Mouse (Mus musculus) limb, embryonic 12.5 days (tissue): ENCODE measurements around the gene Bpifa2. TPM values are rescaled to one million over a fixed set of nuclear protein-coding genes. Genes with fewer than 3 reads are reported as not detected.
"Not testable (repeated sequence)": the region's sequence is repeated elsewhere in the genome, so short reads cannot be mapped to it uniquely, and the experiment has no call there.

Source experiments
- ATAC-seq: fragments of 200-750 bp; cut with Nextera tagmentation; 2 replicates; pipeline ENCODE4 v1.8.0; 2017; ENCODE audit warnings: low read depth, moderate TSS enrichment; ENCODE audit not compliant: insufficient number of reproducible peaks, insufficient read depth, low FRiP score, low TSS enrichment
- H3K27ac ChIP-seq: fragments of 300-500 bp; sonication (generic); 2 replicates; pipeline ENCODE4 v1.5.1; 2016; ENCODE audit warnings: mild to moderate bottlenecking, moderate library complexity
- H3K27me3 ChIP-seq: fragments of 300-500 bp; sonication (generic); 2 replicates; pipeline ENCODE4 v1.6.1; 2016; ENCODE audit warnings: mild to moderate bottlenecking, moderate library complexity
- H3K36me3 ChIP-seq: fragments of 300-500 bp; sonication (generic); 2 replicates; pipeline ENCODE4 v1.6.1; 2016; ENCODE audit warnings: mild to moderate bottlenecking, moderate library complexity
- H3K4me1 ChIP-seq: fragments of 300-500 bp; sonication (generic); replicated peaks from 2 replicates; pipeline ENCODE4 v1.6.1; 2016
- H3K4me2 ChIP-seq: fragments of 300-500 bp; sonication (generic); 2 replicates; pipeline ENCODE4 v1.6.1; 2016; ENCODE audit warnings: mild to moderate bottlenecking, moderate library complexity
- H3K4me3 ChIP-seq: fragments of 300-500 bp; sonication (generic); replicated peaks from 2 replicates; pipeline ENCODE4 v1.5.1; 2016; ENCODE audit warnings: mild to moderate bottlenecking
- H3K9ac ChIP-seq: fragments of 300-500 bp; sonication (generic); replicated peaks from 2 replicates; pipeline ENCODE4 v1.6.1; 2016; ENCODE audit warnings: mild to moderate bottlenecking, moderate library complexity
- H3K9me3 ChIP-seq: fragments of 300-500 bp; sonication (generic); 2 replicates; pipeline ENCODE4 v1.6.1; 2016; ENCODE audit warnings: mild to moderate bottlenecking, moderate library complexity
- WGBS: fragments of 180-500 bp; shearing (Covaris S2); methylation state at CpG from one replicate; pipeline ENCODE4 v1.1.7; 2016; 5-methylcytosine and 5-hydroxymethylcytosine counted together
- polyA plus RNA-seq: library from polyadenylated mRNA; unstranded; fragments of >200 nt; fragmentation: Nextera tagmentation; extraction: Ambion mirVana; gene quantifications from 2 replicates; pipeline ENCODE4 v1.2.1, GENCODE M21; 2016

Gene Bpifa2
- polyA plus RNA-seq, 1 experiment from 2014 or later = not detected

- WGBS = 74% methylated on average over 1 of the region's 1 CpGs
Measured at GRCm38 (mm10) chr2:154007381-154007780, 684 bp upstream of the Bpifa2 start.

DNA sequence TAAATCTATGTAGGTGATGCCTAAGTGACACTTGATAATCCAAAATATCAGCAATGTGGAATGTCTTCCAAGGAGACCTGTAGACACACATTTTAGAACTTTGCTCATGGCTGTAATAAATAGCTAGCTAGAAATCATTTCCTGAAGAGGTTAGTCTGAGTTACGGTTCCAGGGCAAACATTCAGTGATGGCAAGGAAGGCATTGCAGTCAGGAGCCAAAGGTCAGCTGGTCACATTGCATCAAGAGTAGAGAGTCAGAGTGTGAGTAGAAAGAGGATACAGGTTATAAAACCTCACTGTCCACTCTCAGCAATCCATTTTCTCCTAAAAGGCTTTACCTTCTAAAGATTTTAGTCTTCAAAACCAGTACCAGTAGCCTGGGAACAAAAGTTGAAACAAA lies 9.9 kb downstream of the Bpifa2 start:
- Histone ChIP-seq H3K9ac (no peak overlapping the region), H3K27ac (no peak overlapping the region), H3K4me2 (no peak overlapping the region), H3K4me3 (no peak overlapping the region), H3K36me3 (no peaks in the 10 kb centered on the region), H3K9me3 (no peaks in the 10 kb centered on the region), H3K4me1 (no peaks in the 10 kb centered on the region), H3K27me3 (no peaks in the 10 kb centered on the region)
- WGBS = 83% methylated on average over 1 of the region's 1 CpGs
- ATAC-seq = no peak

More at GRCm38 (mm10) chr2:154007381-154007780, 684 bp upstream of the Bpifa2 start:
- Histone ChIP-seq H3K9ac (no peak overlapping the region), H3K27me3 (no peaks in the 10 kb centered on the region), H3K4me3 (no peak overlapping the region), H3K36me3 (no peaks in the 10 kb centered on the region), H3K4me2 (no peak overlapping the region), H3K4me1 (no peaks in the 10 kb centered on the region), H3K27ac (no peak overlapping the region), H3K9me3 (no peaks in the 10 kb centered on the region)
- ATAC-seq = no peak

GRCm38 (mm10) chr2:154024676-154025075 lies 16.6 kb downstream of the Bpifa2 start:
- H3K4me1 ChIP-seq = not testable (repeated sequence)

DNA sequence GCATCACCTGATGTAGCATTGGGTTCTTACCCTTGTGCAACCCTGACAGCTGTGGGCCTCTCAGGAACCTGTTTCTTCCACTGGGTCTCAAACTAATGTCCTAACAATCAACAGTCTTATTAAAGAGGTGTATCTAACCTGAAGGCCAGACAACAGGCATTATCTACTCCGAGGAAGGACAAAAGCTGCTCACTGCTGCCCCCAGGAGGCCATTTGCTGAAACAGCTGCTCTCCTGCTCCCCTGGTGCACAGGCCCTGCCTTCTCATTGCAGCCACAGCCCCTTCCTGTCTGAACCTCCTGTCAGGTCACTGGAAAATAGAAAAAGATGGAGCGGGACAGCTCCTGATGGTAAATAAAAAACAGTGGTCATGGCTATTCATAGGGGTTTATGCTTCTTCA lies 30.9 kb downstream of the Bpifa2 start:
- Histone ChIP-seq H3K4me2 (no peak overlapping the region), H3K9ac (no peak overlapping the region), H3K27ac (no peak overlapping the region), H3K9me3 (no peaks in the 10 kb centered on the region), H3K4me3 (no peak overlapping the region), H3K4me1 (no peaks in the 10 kb centered on the region), H3K27me3 (no peaks in the 10 kb centered on the region), H3K36me3 (no peaks in the 10 kb centered on the region)
- WGBS = 67% methylated on average over 2 of the region's 2 CpGs
- no peak for ATAC-seq

More at GRCm38 (mm10) chr2:154024676-154025075, 16.6 kb downstream of the Bpifa2 start:
- WGBS = 84% methylated on average over 4 of the region's 4 CpGs
- H3K4me2 ChIP-seq, H3K9me3 ChIP-seq, H3K36me3 ChIP-seq, H3K9ac ChIP-seq, H3K27ac ChIP-seq, H3K4me3 ChIP-seq, ATAC-seq, H3K27me3 ChIP-seq: not testable (repeated sequence)

DNA sequence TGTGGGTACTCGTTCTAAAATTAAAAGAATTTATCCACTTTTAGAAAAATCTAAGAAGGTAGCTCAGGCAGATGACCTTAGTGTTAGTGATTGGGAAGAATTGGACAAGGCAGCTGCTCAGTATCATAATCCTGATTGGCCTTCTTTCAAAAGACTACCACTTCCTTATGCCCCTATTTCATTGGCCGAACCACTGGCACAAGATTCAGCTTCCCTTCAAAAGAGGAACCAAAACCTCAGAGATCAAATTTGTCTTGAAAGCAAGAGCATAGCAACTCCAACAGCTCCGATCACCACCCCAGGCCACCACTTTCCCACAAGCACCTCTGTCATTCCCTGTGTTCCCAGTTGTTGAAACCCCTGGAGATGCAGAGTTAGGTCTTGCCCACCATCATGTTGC lies 36.7 kb downstream of the Bpifa2 start:
- H3K36me3 ChIP-seq = no peaks in the 10 kb centered on the region
- H3K9ac ChIP-seq = no peak overlapping the region
- H3K4me3 ChIP-seq = no peak overlapping the region
- H3K4me1 ChIP-seq = no peaks in the 10 kb centered on the region
- no peak overlapping the region for H3K4me2 ChIP-seq
- no peak overlapping the region for H3K27ac ChIP-seq
- WGBS = 88% methylated on average over 3 of the region's 3 CpGs
- H3K27me3 ChIP-seq = no peaks in the 10 kb centered on the region
- no peaks in the 10 kb centered on the region for H3K9me3 ChIP-seq
- ATAC-seq = no peak

DNA sequence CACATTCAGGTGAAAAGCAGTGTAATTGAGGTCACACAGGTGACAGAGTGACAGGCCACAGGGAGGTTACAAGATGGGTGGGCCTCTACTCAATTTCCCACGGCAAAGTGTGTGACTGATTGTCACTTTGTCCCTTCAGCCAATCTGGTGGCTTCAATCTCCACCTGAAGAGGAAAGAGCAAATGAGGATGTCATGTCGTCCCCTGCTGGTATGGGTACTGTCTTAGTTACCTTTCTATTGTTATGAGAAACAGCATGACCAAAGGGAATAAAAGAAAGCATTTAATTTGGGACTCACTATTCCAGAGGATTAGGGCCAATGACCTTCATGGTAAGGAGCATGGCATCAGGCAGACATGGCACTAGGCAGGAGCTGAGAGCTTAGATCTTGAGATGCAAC lies 50.6 kb downstream of the Bpifa2 start:
- Histone ChIP-seq H3K4me1 (no peaks in the 10 kb centered on the region), H3K9me3 (no peaks in the 10 kb centered on the region), H3K4me2 (no peak overlapping the region), H3K9ac (no peak overlapping the region), H3K4me3 (no peak overlapping the region), H3K27me3 (no peaks in the 10 kb centered on the region), H3K27ac (no peak overlapping the region), H3K36me3 (no peaks in the 10 kb centered on the region)
- ATAC-seq = no peak
- 68% methylated on average over 2 of the region's 2 CpGs for WGBS

Other genes with a start within 250 kb of the Bpifa2 start
- gene Efcab8, start 228.3 kb upstream of the Bpifa2 start, polyA plus RNA-seq = 0.14 TPM in 1 of 2 replicates, not detected in the other
- gene Sun5, start 137.2 kb upstream of the Bpifa2 start, polyA plus RNA-seq = not detected in 2 replicates
- not detected in 2 replicates for gene Bpifb2, start 133.2 kb upstream of the Bpifa2 start, polyA plus RNA-seq
- not detected in 2 replicates for gene Bpifb6, start 107.9 kb upstream of the Bpifa2 start, polyA plus RNA-seq
- gene Bpifb3, start 90.0 kb upstream of the Bpifa2 start, polyA plus RNA-seq = not detected in 2 replicates
- gene Bpifb4, start 70.1 kb upstream of the Bpifa2 start, polyA plus RNA-seq = not detected in 2 replicates
- not detected in 2 replicates for gene Bpifa6, start 33.3 kb upstream of the Bpifa2 start, polyA plus RNA-seq
- gene Bpifa3, start 122.1 kb downstream of the Bpifa2 start, polyA plus RNA-seq = not detected in 2 replicates
- not detected in 2 replicates for gene Bpifa1, start 134.6 kb downstream of the Bpifa2 start, polyA plus RNA-seq
- not detected in 2 replicates for gene Bpifa5, start 154.3 kb downstream of the Bpifa2 start, polyA plus RNA-seq
- gene Bpifb1, start 182.6 kb downstream of the Bpifa2 start, polyA plus RNA-seq = not detected in 2 replicates
- 0.17 TPM in 1 of 2 replicates, not detected in the other for gene Bpifb5, start 215.5 kb downstream of the Bpifa2 start, polyA plus RNA-seq
- not detected in 2 replicates for gene Bpifb9a, start 249.6 kb downstream of the Bpifa2 start, polyA plus RNA-seq